In the genomic region with DNA sequence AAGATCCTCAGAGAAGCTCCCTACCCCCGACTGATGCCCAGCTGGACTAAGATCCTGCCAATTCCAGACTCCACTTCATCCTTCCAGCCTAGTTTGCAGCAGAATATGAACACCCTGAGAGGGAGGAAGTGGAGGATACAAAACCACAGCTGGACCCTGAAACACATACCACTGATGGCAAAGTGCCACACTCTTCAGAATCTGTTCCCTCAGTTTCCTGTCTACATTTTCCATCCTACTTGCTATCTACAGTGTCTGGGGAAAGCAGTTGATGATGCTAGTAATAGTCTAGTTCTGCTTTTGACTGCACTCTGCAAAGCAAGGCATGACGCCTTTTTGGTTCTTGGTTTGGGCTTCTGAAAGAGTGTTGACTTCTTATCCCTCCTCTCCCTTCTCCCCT, we compare ENCODE assay signal across 9 mouse cellular contexts. TPM values are rescaled to one million over a fixed set of nuclear protein-coding genes. Genes with fewer than 3 reads are reported as not detected.
DNase-seq lines count a peak whose midpoint lies in the region; ATAC-seq and TF ChIP-seq lines count a peak whose summit lies in the region.
"Had no signal": no experiment of that assay in that cellular context is flagged by ENCODE, and none has a peak within 500 bp of the region (broad histone marks: within the 10 kb centered on the region; RNA-seq: fewer than 3 reads in every experiment).

No protein-coding gene starts in this region.

- no peak overlapping the region for H3K9ac ChIP-seq in lung, embryonic 15.5 days

- TF ChIP-seq CTCF in bone marrow, adult 2 months (IDR thresholded peaks at IDR 0.05; ENCODE audit: control insufficient read depth, insufficient read depth, low read length): no peak

- TF ChIP-seq POLR2A in bone marrow, adult 2 months (IDR thresholded peaks at IDR 0.05; ENCODE audit: borderline replicate concordance, control insufficient read depth, low read depth, low read length): no peak

- H3K27me3 ChIP-seq in lung, embryonic 15.5 days: no peaks in the 10 kb centered on the region

- peak overlapping the region; percentile 15; the same call in 1 of the 2 replicates for H3K27ac ChIP-seq in lung, embryonic 15.5 days
- H3K27ac ChIP-seq in bone marrow, adult 2 months (ENCODE audit: control insufficient read depth, insufficient read depth, low read depth, low read length, poor library complexity): peak overlapping the region; percentile 96

- 64% methylated on average over 2 of the region's 2 CpGs for whole genome bisulfite sequencing in lung, embryonic 15.5 days
- WGBS in bone marrow, adult 2 months: 9% methylated on average over 2 of the region's 2 CpGs

- no peaks in the 10 kb centered on the region for H3K4me1 ChIP-seq in lung, embryonic 15.5 days
- peaks cover 9% of the 10 kb centered on the region for H3K4me1 ChIP-seq in bone marrow, adult 2 months (ENCODE audit: control insufficient read depth, insufficient read depth, low read length)

- no peak for ATAC-seq in lung, embryonic 15.5 days (ENCODE audit: borderline replicate concordance, extremely low read depth, low FRiP score, low TSS enrichment)
- peak; percentile 70 to 80 for ATAC-seq in hematopoietic stem cell, adult 5-6 weeks (replicated peaks in 1 of 2; ENCODE audit: insufficient read depth in 1 of 2, low FRiP score in 2 of 2, low TSS enrichment in 1 of 2, low read depth in 1 of 2, poor library complexity in 2 of 2, severe bottlenecking in 2 of 2)
- ATAC-seq in megakaryocyte-erythroid progenitor cell, adult 5-6 weeks (replicated peaks; ENCODE audit: low FRiP score, low TSS enrichment, poor library complexity, severe bottlenecking): peak; percentile 57

- no peak for DNase-seq in lung, adult 18-20 months
- no peak for DNase-seq in gastrocnemius, adult 8-10 months (ENCODE audit: low spot score in 2 of 2)
- DNase-seq in testis, postnatal 14 days (ENCODE audit: low spot score): no peak
- DNase-seq: thymus, postnatal 25 days had no signal

- H3K36me3 ChIP-seq in lung, embryonic 15.5 days: no peaks in the 10 kb centered on the region

- H3K4me3 ChIP-seq in lung, embryonic 15.5 days: no peak overlapping the region
- no peak overlapping the region for H3K4me3 ChIP-seq in bone marrow, adult 2 months (replicated peaks; ENCODE audit: control insufficient read depth, low read depth, low read length)

- no peaks in the 10 kb centered on the region for H3K9me3 ChIP-seq in lung, embryonic 15.5 days

- no peak overlapping the region for H3K4me2 ChIP-seq in lung, embryonic 15.5 days

RNA-seq across cellular contexts. Expression of a gene that starts 27.2 kb away (rescaled TPM):
- polyA plus RNA-seq in lung, embryonic 15.5 days (2015; fragmentation: Nextera tagmentation; extraction: Ambion mirVana): 3.4 and 3.6 TPM in 2 replicates
- 4.8 and 12.0 TPM in 2 replicates for polyA plus RNA-seq in bone marrow, adult 2 months (2011; ENCODE audit: insufficient read depth, insufficient read length, low replicate concordance, missing spikeins)
- 3.6 and 11.7 TPM in 2 replicates for total RNA-seq in hematopoietic stem cell, adult 5-6 weeks (2017)
- 0.64 TPM in 1 of 2 replicates, not detected in the other for total RNA-seq in megakaryocyte-erythroid progenitor cell, adult 5-6 weeks (2014; fragmentation: Nextera tagmentation)
- total RNA-seq in megakaryocyte-erythroid progenitor cell, adult 5-6 weeks (2017): not detected in 2 replicates
- under 1 TPM in 2 of 4 experiments, not detected in 2; 0.09 to 0.21 TPM for total RNA-seq in gastrocnemius, adult 8-10 months (2022)

RNA-seq across cellular contexts. Expression of a gene that starts 36.9 kb away (rescaled TPM):
- polyA plus RNA-seq in lung, embryonic 15.5 days (2015; fragmentation: Nextera tagmentation; extraction: Ambion mirVana): not detected in 2 replicates
- not detected in 2 replicates for polyA plus RNA-seq in bone marrow, adult 2 months (2011; ENCODE audit: insufficient read depth, insufficient read length, low replicate concordance, missing spikeins)
- total RNA-seq in hematopoietic stem cell, adult 5-6 weeks (2017): 0.44 TPM in 1 of 2 replicates, not detected in the other
- not detected in 2 replicates for total RNA-seq in megakaryocyte-erythroid progenitor cell, adult 5-6 weeks (2014; fragmentation: Nextera tagmentation)
- total RNA-seq in megakaryocyte-erythroid progenitor cell, adult 5-6 weeks (2017): not detected in 2 replicates
- not detected for total RNA-seq in gastrocnemius, adult 8-10 months (2022)
- polyA plus RNA-seq: intestine, embryonic 14.5 days had no signal
